Mouse (Mus musculus) olfactory bulb, adult 2 months (tissue): Measurements from ENCODE around the gene Ccm2. TPM values are rescaled to one million over a fixed set of nuclear protein-coding genes. Genes with fewer than 3 reads are reported as not detected.

Experiments
- H3K27ac ChIP-seq: fragments of 200-500 bp; 2 replicates; pipeline ENCODE4 v1.5.1; 2012; ENCODE audit warnings: low read depth, low read length; ENCODE audit not compliant: insufficient read depth
- H3K4me1 ChIP-seq: fragments of 200-500 bp; 2 replicates; pipeline ENCODE4 v1.6.1; 2012; ENCODE audit warnings: low read length; ENCODE audit not compliant: control insufficient read depth, insufficient read depth
- H3K4me3 ChIP-seq: fragments of 200-500 bp; 2 replicates; pipeline ENCODE4 v1.5.1; 2012; ENCODE audit warnings: mild to moderate bottlenecking, low read depth, low read length, moderate library complexity; ENCODE audit not compliant: insufficient read depth
- CTCF ChIP-seq: fragments of 200-500 bp; IDR thresholded peaks from 2 replicates; pipeline ENCODE4 v1.5.1; 2012; ENCODE audit warnings: low read depth, mild to moderate bottlenecking, low read length, moderate library complexity; ENCODE audit not compliant: insufficient read depth
- POLR2A ChIP-seq: fragments of 200-500 bp; IDR thresholded peaks from 2 replicates; pipeline ENCODE4 v1.6.1; 2012; ENCODE audit warnings: mild to moderate bottlenecking, low read depth, low read length, moderate library complexity; ENCODE audit not compliant: insufficient read depth
- WGBS: fragments of 180-500 bp; shearing (Covaris S2); methylation state at CpG from one replicate; pipeline ENCODE4 v1.1.7; 2018; 5-methylcytosine and 5-hydroxymethylcytosine counted together
- polyA plus RNA-seq: library from polyadenylated mRNA; stranded (reverse); fragments of >200 nt; gene quantifications from 2 replicates; pipeline ENCODE4 v1.2.4, GENCODE M21; 2012; ENCODE audit warnings: low replicate concordance; ENCODE audit not compliant: missing spikeins, insufficient read depth, insufficient read length

The Ccm2 gene
- polyA plus RNA-seq, 1 experiment = not detected

- Histone ChIP-seq H3K4me3 (peak overlapping the region; percentile 59), H3K27ac (no peak overlapping the region), H3K4me1 (0 out of 2 replicates have a peak, but pooled peaks cover 2% of the 10 kb centered on the region)
- 24% methylated on average over 10 of the region's 10 CpGs for WGBS
- no peak for TF ChIP-seq POLR2A
- TF ChIP-seq CTCF = no peak
Observed at GRCm38 (mm10) chr11:6527256-6528185, 19.2 kb upstream of the Ccm2 start.

GRCm38 (mm10) chr11:6528186-6529006 is 18.3 kb upstream of the Ccm2 start:
- WGBS = under 1% methylated on average over 51 of the region's 51 CpGs
- peak overlapping the region; percentile 33 for H3K27ac ChIP-seq

GRCm38 (mm10) chr11:6529961-6530360 is 16.7 kb upstream of the Ccm2 start:
- H3K4me3 ChIP-seq = no peak overlapping the region
- 0 out of 2 replicates have a peak, but pooled peaks cover 2% of the 10 kb centered on the region for H3K4me1 ChIP-seq
- TF ChIP-seq POLR2A (no peak), CTCF (no peak)
- H3K27ac ChIP-seq = no peak overlapping the region
- WGBS = 77% methylated on average over 8 of the region's 8 CpGs

More at GRCm38 (mm10) chr11:6528186-6529006, 18.3 kb upstream of the Ccm2 start:
- Histone ChIP-seq H3K4me3 (peak overlapping the region; percentile 59), H3K4me1 (0 out of 2 replicates have a peak, but pooled peaks cover 2% of the 10 kb centered on the region)
- TF ChIP-seq POLR2A (peak; percentile 35; the same call in 1 of the 2 replicates), CTCF (peak; percentile 80)

- Histone ChIP-seq H3K27ac (no peak overlapping the region), H3K4me1 (0 out of 2 replicates have a peak, but pooled peaks cover 2% of the 10 kb centered on the region), H3K4me3 (no peak overlapping the region)
- no peak for TF ChIP-seq CTCF
- no peak for TF ChIP-seq POLR2A
- WGBS = 97% methylated on average over 3 of the region's 3 CpGs
Observed at GRCm38 (mm10) chr11:6530746-6531145, 15.9 kb upstream of the Ccm2 start.

GRCm38 (mm10) chr11:6544683-6545082 is 2.0 kb upstream of the Ccm2 start:
- TF ChIP-seq CTCF = no peak
- TF ChIP-seq POLR2A = no peak
- H3K4me1 ChIP-seq = 0 out of 2 replicates have a peak, but pooled peaks cover 2% of the 10 kb centered on the region
- no peak overlapping the region for H3K27ac ChIP-seq
- 79% methylated on average over 3 of the region's 3 CpGs for WGBS
- H3K4me3 ChIP-seq = no peak overlapping the region

- WGBS = 99% methylated on average over 4 of the region's 4 CpGs
- no peak for TF ChIP-seq POLR2A
- no peak for TF ChIP-seq CTCF
- H3K27ac ChIP-seq = no peak overlapping the region
- H3K4me1 ChIP-seq = 0 out of 2 replicates have a peak, but pooled peaks cover 2% of the 10 kb centered on the region
- no peak overlapping the region for H3K4me3 ChIP-seq
Observed at GRCm38 (mm10) chr11:6545186-6545856, 1.4 kb upstream of the Ccm2 start.

- TF ChIP-seq CTCF (no peak), POLR2A (no peak)
- Histone ChIP-seq H3K4me1 (0 out of 2 replicates have a peak, but pooled peaks cover 2% of the 10 kb centered on the region), H3K4me3 (peak overlapping the region; percentile 92), H3K27ac (no peak overlapping the region)
- WGBS = 9% methylated on average over 3 of the region's 3 CpGs
Observed at GRCm38 (mm10) chr11:6545857-6546192, 862 bp upstream of the Ccm2 start.

- Histone ChIP-seq H3K4me3 (peak overlapping the region; percentile 92), H3K4me1 (0 out of 2 replicates have a peak, but pooled peaks cover 2% of the 10 kb centered on the region), H3K27ac (peak overlapping the region; percentile 79)
- WGBS = 1% methylated on average over 36 of the region's 41 CpGs
- TF ChIP-seq CTCF (no peak), POLR2A (no peak)
Observed at GRCm38 (mm10) chr11:6547037-6547680, 472 bp downstream of the Ccm2 start.
